Mouse (Mus musculus): ENCODE data around the gene Slc2a1. TPM values are rescaled to one million over a fixed set of nuclear protein-coding genes. Genes with fewer than 3 reads are reported as not detected.

Gene Slc2a1
- polyA plus RNA-seq, 1 experiment from 2014 or later: 83.6 TPM

GRCm38 (mm10) chr4:119165916-119166315 is 57.4 kb downstream of the Slc2a1 start:
- 67% methylated on average over 7 of the region's 7 CpGs for WGBS
- H3K9me3 ChIP-seq: no peaks in the 10 kb centered on the region
- H3K4me1 ChIP-seq: no peaks in the 10 kb centered on the region
- H3K27ac ChIP-seq: no peak overlapping the region
- no peak for ATAC-seq (ENCODE audit: borderline replicate concordance, extremely low read depth, low FRiP score, low TSS enrichment)
- H3K4me3 ChIP-seq: no peak overlapping the region
- H3K27me3 ChIP-seq: no peaks in the 10 kb centered on the region
- no peak overlapping the region for H3K4me2 ChIP-seq
- no peak overlapping the region for H3K9ac ChIP-seq
- peaks cover 21% of the 10 kb centered on the region for H3K36me3 ChIP-seq

GRCm38 (mm10) chr4:119167068-119167467 is 58.6 kb downstream of the Slc2a1 start:
- Histone ChIP-seq H3K27ac (no peak overlapping the region), H3K36me3 (peaks cover 21% of the 10 kb centered on the region), H3K4me1 (no peaks in the 10 kb centered on the region), H3K27me3 (no peaks in the 10 kb centered on the region), H3K4me2 (no peak overlapping the region), H3K9me3 (no peaks in the 10 kb centered on the region), H3K4me3 (no peak overlapping the region), H3K9ac (no peak overlapping the region)
- 73% methylated on average over 4 of the region's 4 CpGs for WGBS
- no peak for ATAC-seq (ENCODE audit: borderline replicate concordance, extremely low read depth, low FRiP score, low TSS enrichment)

- H3K9me3 ChIP-seq: no peaks in the 10 kb centered on the region
- peaks cover 21% of the 10 kb centered on the region for H3K36me3 ChIP-seq
- no peak overlapping the region for H3K4me2 ChIP-seq
- H3K9ac ChIP-seq: no peak overlapping the region
- H3K4me3 ChIP-seq: no peak overlapping the region
- H3K27me3 ChIP-seq: no peaks in the 10 kb centered on the region
- H3K27ac ChIP-seq: no peak overlapping the region
- no peak for ATAC-seq (ENCODE audit: borderline replicate concordance, extremely low read depth, low FRiP score, low TSS enrichment)
- 7% methylated on average over 4 of the region's 4 CpGs for WGBS
- H3K4me1 ChIP-seq: peaks cover 2% of the 10 kb centered on the region; the same call in 1 of the 2 replicates
These were observed 59.2 kb downstream of the Slc2a1 start for GRCm38 (mm10) chr4:119167663-119168062.

GRCm38 (mm10) chr4:119172919-119173650 is 64.6 kb downstream of the Slc2a1 start:
- H3K9ac ChIP-seq: peak overlapping the region; percentile 90
- H3K4me2 ChIP-seq: peak overlapping the region; percentile 73
- H3K4me3 ChIP-seq: peak overlapping the region; percentile 82
- WGBS: 32% methylated on average over 18 of the region's 18 CpGs
- H3K4me1 ChIP-seq: peaks cover 10% of the 10 kb centered on the region; the same call in 1 of the 2 replicates
- no peaks in the 10 kb centered on the region for H3K9me3 ChIP-seq
- H3K27ac ChIP-seq: no peak overlapping the region
- no peak for ATAC-seq (ENCODE audit: borderline replicate concordance, extremely low read depth, low FRiP score, low TSS enrichment)
- H3K27me3 ChIP-seq: no peaks in the 10 kb centered on the region
- H3K36me3 ChIP-seq: peaks cover 21% of the 10 kb centered on the region

- WGBS: under 1% methylated on average over 40 of the region's 40 CpGs
- peak; percentile 100 for ATAC-seq (ENCODE audit: borderline replicate concordance, extremely low read depth, low FRiP score, low TSS enrichment)
- Histone ChIP-seq H3K4me1 (peaks cover 10% of the 10 kb centered on the region; the same call in 1 of the 2 replicates), H3K9ac (peak within 1 kb of the TSS; percentile 90), H3K27ac (no peak within 1 kb of the TSS), H3K4me3 (peak within 1 kb of the TSS; percentile 82), H3K4me2 (peak within 1 kb of the TSS; percentile 73), H3K36me3 (peaks cover 17% of the 10 kb centered on the region), H3K9me3 (no peaks in the 10 kb centered on the region), H3K27me3 (no peaks in the 10 kb centered on the region)
These were observed 65.4 kb downstream of the Slc2a1 start, which contains the start of gene Zfp691 for GRCm38 (mm10) chr4:119173851-119174453. Zfp691 (minus strand) TSS chr4:119174195.

GRCm38 (mm10) chr4:119177702-119178101 is 69.2 kb downstream of the Slc2a1 start:
- no peaks in the 10 kb centered on the region for H3K27me3 ChIP-seq
- H3K4me2 ChIP-seq: no peak overlapping the region
- H3K27ac ChIP-seq: no peak overlapping the region
- no peaks in the 10 kb centered on the region for H3K9me3 ChIP-seq
- no peak for ATAC-seq (ENCODE audit: borderline replicate concordance, extremely low read depth, low FRiP score, low TSS enrichment)
- no peak overlapping the region for H3K9ac ChIP-seq
- H3K4me3 ChIP-seq: no peak overlapping the region
- WGBS: 64% methylated on average over 5 of the region's 5 CpGs
- peaks cover 8% of the 10 kb centered on the region; the same call in 1 of the 2 replicates for H3K4me1 ChIP-seq
- H3K36me3 ChIP-seq: no peaks in the 10 kb centered on the region

GRCm38 (mm10) chr4:119178331-119178730 is 69.8 kb downstream of the Slc2a1 start:
- Histone ChIP-seq H3K4me1 (peaks cover 2% of the 10 kb centered on the region; the same call in 1 of the 2 replicates), H3K27me3 (no peaks in the 10 kb centered on the region), H3K9ac (no peak overlapping the region), H3K36me3 (no peaks in the 10 kb centered on the region), H3K4me3 (no peak overlapping the region), H3K9me3 (no peaks in the 10 kb centered on the region), H3K27ac (no peak overlapping the region), H3K4me2 (no peak overlapping the region)
- 43% methylated on average over 18 of the region's 18 CpGs for WGBS
- no peak for ATAC-seq (ENCODE audit: borderline replicate concordance, extremely low read depth, low FRiP score, low TSS enrichment)

- ATAC-seq (ENCODE audit: borderline replicate concordance, extremely low read depth, low FRiP score, low TSS enrichment): no peak
- Histone ChIP-seq H3K9me3 (no peaks in the 10 kb centered on the region), H3K4me2 (no peak overlapping the region)
These were observed 71.7 kb downstream of the Slc2a1 start for GRCm38 (mm10) chr4:119180133-119180707.

GRCm38 (mm10) chr4:119181456-119181855 is 72.9 kb downstream of the Slc2a1 start:
- 86% methylated on average over 9 of the region's 9 CpGs for WGBS
- ATAC-seq (ENCODE audit: borderline replicate concordance, extremely low read depth, low FRiP score, low TSS enrichment): no peak

More at GRCm38 (mm10) chr4:119180133-119180707, 71.7 kb downstream of the Slc2a1 start:
- Histone ChIP-seq H3K4me3 (no peak overlapping the region), H3K27ac (no peak overlapping the region), H3K27me3 (no peaks in the 10 kb centered on the region), H3K36me3 (no peaks in the 10 kb centered on the region), H3K9ac (no peak overlapping the region), H3K4me1 (no peaks in the 10 kb centered on the region)
- 42% methylated on average over 4 of the region's 4 CpGs for WGBS

GRCm38 (mm10) chr4:119183525-119183924 is 75.0 kb downstream of the Slc2a1 start:
- 21% methylated on average over 1 of the region's 1 CpGs for WGBS

More at GRCm38 (mm10) chr4:119181456-119181855, 72.9 kb downstream of the Slc2a1 start:
- Histone ChIP-seq H3K27ac (no peak overlapping the region), H3K9ac (no peak overlapping the region), H3K4me3 (no peak overlapping the region), H3K27me3 (no peaks in the 10 kb centered on the region), H3K4me2 (no peak overlapping the region), H3K36me3 (no peaks in the 10 kb centered on the region), H3K9me3 (no peaks in the 10 kb centered on the region), H3K4me1 (no peaks in the 10 kb centered on the region)

GRCm38 (mm10) chr4:119185771-119186170 is 77.3 kb downstream of the Slc2a1 start:
- Histone ChIP-seq H3K9me3 (no peaks in the 10 kb centered on the region), H3K4me2 (no peak overlapping the region), H3K9ac (no peak overlapping the region), H3K36me3 (no peaks in the 10 kb centered on the region), H3K4me1 (no peaks in the 10 kb centered on the region), H3K27me3 (0 out of 2 replicates have a peak, but pooled peaks cover 5% of the 10 kb centered on the region), H3K27ac (no peak overlapping the region), H3K4me3 (no peak overlapping the region)
- 70% methylated on average over 4 of the region's 4 CpGs for WGBS
- ATAC-seq (ENCODE audit: borderline replicate concordance, extremely low read depth, low FRiP score, low TSS enrichment): no peak

More at GRCm38 (mm10) chr4:119183525-119183924, 75.0 kb downstream of the Slc2a1 start:
- Histone ChIP-seq H3K4me3 (no peak overlapping the region), H3K9me3 (no peaks in the 10 kb centered on the region), H3K27ac (no peak overlapping the region), H3K27me3 (0 out of 2 replicates have a peak, but pooled peaks cover 1% of the 10 kb centered on the region), H3K4me1 (no peaks in the 10 kb centered on the region), H3K9ac (no peak overlapping the region), H3K36me3 (no peaks in the 10 kb centered on the region), H3K4me2 (no peak overlapping the region)
- no peak for ATAC-seq (ENCODE audit: borderline replicate concordance, extremely low read depth, low FRiP score, low TSS enrichment)
